Comparison of ENCODE assay signal across 8 mouse cellular contexts in genomic region chrX:77795858-77796174, GRCm38 (mm10). TPM values are rescaled to one million over a fixed set of nuclear protein-coding genes. Genes with fewer than 3 reads are reported as not detected.
DNase-seq lines count a peak whose midpoint lies in the region; ATAC-seq lines count a peak whose summit lies in the region.

No protein-coding gene starts in this region.

- DNase-seq in adrenal gland, adult 18-20 months (ENCODE audit: low spot score in 2 of 2) = peak; percentile 82 to 83
- DNase-seq in embryo, embryonic 10.5 days (ENCODE audit: low spot score) = peak; percentile 85
- DNase-seq in gastrocnemius, postnatal 36 days = peak; percentile 81 to 85
- DNase-seq in left cerebral cortex, postnatal 36 days (ENCODE audit: low spot score in 2 of 2) = peak; percentile 81 to 85
- peak; percentile 83 for DNase-seq in midbrain, embryonic 10.5 days (ENCODE audit: low spot score)
- DNase-seq in right cerebral cortex, postnatal 36 days (ENCODE audit: low spot score in 2 of 2) = peak; percentile 74 to 85
- peak; percentile 81 to 90 for DNase-seq in urinary bladder, postnatal 4 days (ENCODE audit: low spot score in 2 of 2)

- H3K9ac ChIP-seq in intestine, embryonic 16.5 days (ENCODE audit: low read depth, low read length) = peak overlapping the region; percentile 71

- 18% methylated on average over 28 of the region's 30 CpGs for WGBS in intestine, embryonic 16.5 days
- 28% methylated on average over 30 of the region's 30 CpGs for WGBS in midbrain, embryonic 10.5 days

- intact Hi-C loops in gastrocnemius, postnatal 36 days (cut with DNase I) = no loop called here
- intact Hi-C loops in left cerebral cortex, postnatal 36 days (cut with DNase I) = loop anchor here (5.0 kb wide), 1 partner anchor 39 kb away; no protein-coding TSS in a partner anchor

- H3K4me3 ChIP-seq in intestine, embryonic 16.5 days (ENCODE audit: low read length) = peak overlapping the region; percentile 66
- H3K4me3 ChIP-seq in midbrain, embryonic 10.5 days = peak overlapping the region; percentile 66

- peak; percentile 96 for ATAC-seq in intestine, embryonic 16.5 days

- no peaks in the 10 kb centered on the region for H3K27me3 ChIP-seq in intestine, embryonic 16.5 days (replicated peaks; ENCODE audit: control insufficient read depth, insufficient read depth, low read length)
- no peaks in the 10 kb centered on the region for H3K27me3 ChIP-seq in midbrain, embryonic 10.5 days (ENCODE audit: low read depth, poor library complexity, severe bottlenecking)

- H3K4me2 ChIP-seq in intestine, embryonic 16.5 days (ENCODE audit: low read depth, low read length) = peak overlapping the region; percentile 63; the same call in 1 of the 2 replicates

- no peaks in the 10 kb centered on the region for H3K9me3 ChIP-seq in intestine, embryonic 16.5 days (ENCODE audit: control insufficient read depth, low read length)
- H3K9me3 ChIP-seq in midbrain, embryonic 10.5 days (replicated peaks) = peaks cover 5% of the 10 kb centered on the region

- no peaks in the 10 kb centered on the region for H3K36me3 ChIP-seq in intestine, embryonic 16.5 days (ENCODE audit: control insufficient read depth, insufficient read depth, low read length)
- H3K36me3 ChIP-seq in midbrain, embryonic 10.5 days = no peaks in the 10 kb centered on the region

- no peaks in the 10 kb centered on the region for H3K4me1 ChIP-seq in intestine, embryonic 16.5 days (ENCODE audit: control insufficient read depth, insufficient read depth, low read length)
- peaks cover 8% of the 10 kb centered on the region; the same call in 1 of the 2 replicates for H3K4me1 ChIP-seq in midbrain, embryonic 10.5 days

- no peak overlapping the region for H3K27ac ChIP-seq in intestine, embryonic 16.5 days (ENCODE audit: low read length)
- peak overlapping the region; percentile 83 for H3K27ac ChIP-seq in midbrain, embryonic 10.5 days (replicated peaks)

RNA-seq across cellular contexts. Expression of gene Prkx, which starts 0.3 kb away (rescaled TPM):
- total RNA-seq in adrenal gland, adult 18-20 months (2021) = 10 to 100 TPM; 19.3 to 21.4 TPM
- 1 to 10 TPM; 4.9 to 5.4 TPM for total RNA-seq in gastrocnemius, postnatal 36 days (2021)
- 8.4 and 8.5 TPM in 2 replicates for polyA plus RNA-seq in intestine, embryonic 16.5 days (2015; fragmentation: Nextera tagmentation; extraction: Ambion mirVana)
- total RNA-seq in left cerebral cortex, postnatal 36 days (2021) = 10 to 100 TPM in 1 of 2 experiments, 1 to 10 TPM in 1; 8.5 to 10.1 TPM
- 12.6 and 15.2 TPM in 2 replicates for polyA plus RNA-seq in midbrain, embryonic 10.5 days (2016; fragmentation: Nextera tagmentation; extraction: Ambion mirVana)

RNA-seq across cellular contexts. Expression of gene Pbsn, which starts 57.6 kb away (rescaled TPM):
- total RNA-seq in adrenal gland, adult 18-20 months (2021) = not detected
- total RNA-seq in gastrocnemius, postnatal 36 days (2021) = not detected
- polyA plus RNA-seq in intestine, embryonic 16.5 days (2015; fragmentation: Nextera tagmentation; extraction: Ambion mirVana) = not detected in 2 replicates
- not detected for total RNA-seq in left cerebral cortex, postnatal 36 days (2021)
- polyA plus RNA-seq in midbrain, embryonic 10.5 days (2016; fragmentation: Nextera tagmentation; extraction: Ambion mirVana) = not detected in 2 replicates
